Mouse (Mus musculus): ENCODE data around the gene Rbp2.
A peak's percentile ranks its signal among the peaks of the same experiment; 100 is the strongest.

Gene Rbp2

DNA sequence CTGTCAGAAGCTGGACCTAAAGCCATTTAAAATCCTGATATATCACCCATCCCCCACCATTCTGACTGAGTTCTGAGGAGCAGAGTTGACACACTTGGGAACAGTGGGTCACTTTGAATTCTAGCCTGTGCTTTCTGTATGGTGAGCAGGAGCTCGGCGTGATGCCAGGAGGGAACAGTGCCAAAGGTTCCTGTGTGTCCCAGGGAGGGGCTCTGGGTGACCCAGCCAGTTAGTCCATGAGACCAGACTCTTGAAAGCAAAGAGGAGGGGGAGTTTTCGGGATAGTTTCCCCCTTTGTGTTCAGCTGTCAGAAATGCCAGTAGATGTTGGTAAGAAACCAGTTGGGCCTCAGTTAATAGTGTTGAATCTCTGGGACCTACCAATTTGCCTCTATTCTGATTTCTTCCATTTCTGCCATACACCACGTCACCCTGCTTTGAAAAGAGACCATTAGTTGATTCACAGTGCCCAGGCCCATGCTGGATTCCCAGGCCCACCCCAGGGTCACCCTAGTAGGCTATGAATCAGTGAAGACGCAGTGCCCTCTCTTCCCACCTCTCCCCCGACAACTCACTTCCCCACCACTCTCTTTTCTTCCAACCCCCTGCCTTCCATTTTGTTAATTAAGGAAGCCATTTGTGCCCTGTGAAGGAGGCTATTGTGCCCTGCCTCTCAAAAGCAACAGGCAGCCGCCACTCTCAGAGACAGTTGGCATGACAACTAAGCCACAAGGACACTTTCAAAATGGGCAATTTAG lies 39.0 kb downstream of the Rbp2 start:
- no peak for DNase-seq

DNA sequence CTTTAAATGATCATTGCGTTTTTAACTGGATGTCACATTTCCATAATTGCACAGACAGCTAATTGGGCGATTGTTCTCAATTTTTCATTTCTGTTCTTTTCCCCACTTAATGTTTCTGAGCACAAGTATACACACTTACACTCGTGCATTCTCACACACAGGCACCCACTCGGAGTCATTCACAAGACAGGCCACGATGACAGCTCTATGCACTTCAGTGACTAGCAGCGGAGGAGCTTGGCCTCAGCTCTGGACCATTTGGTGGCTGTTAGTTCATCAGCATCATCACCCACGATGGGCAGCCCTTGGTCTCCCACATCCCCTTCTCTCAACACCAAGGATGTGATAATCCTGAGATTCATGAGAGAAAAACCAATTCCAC lies 39.6 kb downstream of the Rbp2 start:
- no peak for DNase-seq

DNA sequence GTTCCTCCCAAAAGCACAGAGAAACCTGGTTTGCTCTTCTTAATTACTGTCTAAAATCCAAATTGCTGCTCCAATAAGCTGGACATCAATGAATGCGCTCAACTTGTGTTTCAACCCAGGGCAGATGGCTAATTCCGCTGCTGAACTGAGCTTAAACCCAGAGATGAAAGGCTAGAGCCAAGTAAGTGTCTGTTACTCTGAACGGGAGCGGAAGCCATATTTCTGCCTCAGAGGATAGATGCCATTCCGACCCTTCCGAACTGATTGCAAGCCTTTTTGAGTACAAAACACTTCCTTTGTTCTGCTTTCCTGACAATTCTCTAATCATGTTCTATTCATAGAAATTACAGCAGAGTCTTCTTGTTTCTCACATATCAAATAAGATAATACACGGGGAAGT lies 41.3 kb downstream of the Rbp2 start:
- DNase-seq = no peak

DNA sequence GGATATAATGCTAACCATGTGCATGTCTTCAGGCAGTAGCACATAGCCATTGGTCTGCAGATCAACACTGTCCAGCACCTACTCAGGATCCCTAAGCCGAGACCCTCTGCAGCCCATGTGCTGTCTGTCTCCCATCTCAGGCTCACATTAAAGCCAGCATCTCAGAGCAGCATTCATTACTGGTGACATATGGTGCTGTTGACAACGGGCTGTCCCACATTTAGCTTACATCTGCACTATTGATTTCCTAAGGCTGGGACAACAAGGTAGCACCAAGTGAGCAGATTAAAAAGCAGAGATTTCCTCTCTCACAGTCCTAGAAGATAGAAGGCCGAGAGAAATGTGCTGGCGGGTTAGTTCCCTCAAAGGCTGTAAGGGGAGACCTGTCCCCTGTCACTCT lies 43.9 kb downstream of the Rbp2 start:
- DNase-seq = no peak

DNA sequence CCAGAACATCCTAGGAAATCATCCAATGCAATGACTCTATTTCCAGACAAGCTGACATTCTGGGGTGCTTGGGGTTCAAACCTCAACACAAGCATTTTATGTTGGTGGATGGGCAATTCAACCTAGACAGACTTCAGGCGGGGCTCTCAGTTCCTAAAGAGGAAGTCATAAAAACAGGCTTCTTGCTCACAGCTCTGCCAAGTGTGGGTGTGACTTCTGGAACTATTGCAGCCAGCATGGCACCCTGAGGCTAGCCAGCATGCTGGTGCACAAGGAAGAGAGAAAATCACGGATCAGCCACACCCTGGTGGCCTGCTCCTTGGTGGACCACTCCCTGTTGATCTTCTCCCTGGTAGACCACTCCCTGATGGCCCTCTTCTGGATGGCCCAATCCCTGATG lies 45.1 kb downstream of the Rbp2 start:
- DNase-seq = no peak

DNA sequence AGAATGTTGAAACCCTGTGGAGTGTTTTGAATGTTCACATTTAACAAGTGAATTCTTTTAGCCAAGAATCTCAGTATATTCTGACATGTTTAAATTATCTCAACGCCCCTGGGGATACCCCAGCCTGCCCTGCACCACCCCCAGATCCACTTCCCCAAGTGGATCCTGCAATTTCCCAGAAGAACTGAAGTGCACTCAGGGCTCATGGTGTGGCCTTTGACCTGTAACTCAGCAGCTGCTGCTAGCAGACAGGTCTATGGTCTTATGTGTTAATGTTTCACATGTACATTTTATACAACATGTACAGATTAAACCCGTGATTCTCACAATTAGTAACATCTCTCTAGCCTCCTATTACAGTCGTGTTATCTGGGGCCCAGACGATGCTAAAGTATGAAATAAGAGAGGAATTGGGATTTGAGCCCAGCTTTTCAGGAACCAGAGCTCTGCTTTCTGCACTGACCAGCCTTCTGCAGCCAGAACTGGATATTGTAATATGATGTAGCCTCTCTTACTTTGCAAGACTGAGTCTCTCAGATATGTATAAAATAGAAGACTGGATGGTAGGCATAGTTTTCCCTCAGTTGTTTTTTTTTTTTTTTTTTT lies 48.9 kb downstream of the Rbp2 start:
- no peak for DNase-seq

DNA sequence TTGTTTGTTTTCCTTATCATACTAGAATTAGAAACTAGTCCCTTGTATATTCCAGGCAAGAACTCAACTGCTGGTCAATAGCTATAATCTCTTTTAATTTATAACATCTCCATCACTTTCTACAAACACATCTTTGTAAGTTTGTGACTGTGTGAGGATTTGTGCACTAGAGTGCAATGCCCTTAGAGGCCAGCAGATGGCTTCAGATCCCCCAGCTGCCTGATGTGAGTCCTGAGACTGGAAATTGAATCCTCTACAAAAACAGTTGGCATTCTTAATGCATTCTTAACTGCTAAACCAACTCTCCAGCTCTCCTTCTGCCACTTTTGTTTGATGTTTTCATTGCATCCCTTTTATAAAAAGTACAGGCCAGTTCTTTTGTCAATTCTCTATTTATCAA lies 49.8 kb downstream of the Rbp2 start:
- DNase-seq = no peak

DNA sequence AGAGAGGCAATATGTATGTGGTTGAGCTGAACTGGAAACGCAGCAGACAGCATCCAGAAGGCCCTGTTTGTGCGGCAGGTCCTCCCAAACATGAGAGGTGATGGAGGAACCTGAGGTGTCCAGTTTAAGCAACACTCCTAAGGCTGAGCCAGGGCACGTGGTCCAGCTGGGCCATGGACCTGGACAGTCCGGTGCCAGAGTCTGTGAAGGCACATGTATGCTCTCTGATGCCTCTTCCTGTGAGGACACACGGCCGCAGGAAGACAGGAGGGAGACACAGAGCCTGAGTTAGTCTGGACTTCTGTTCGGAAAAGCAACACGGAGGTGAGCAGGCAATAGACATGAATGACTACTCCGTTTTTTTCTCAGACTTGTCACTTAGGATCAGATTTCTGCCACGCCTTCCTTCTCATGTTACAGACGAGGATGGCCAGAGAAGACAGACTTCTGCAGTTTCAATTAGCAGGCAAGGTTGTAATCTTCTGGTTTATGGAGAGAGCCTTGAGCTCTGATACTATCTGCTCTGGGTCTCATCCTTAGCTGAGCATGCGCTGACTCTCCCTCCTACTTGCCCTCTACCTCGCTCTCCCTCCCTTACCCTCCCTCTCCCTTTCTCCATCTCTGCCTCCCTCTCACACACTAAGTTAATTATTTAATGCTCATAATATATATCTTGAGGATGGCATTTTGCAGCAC lies 52.2 kb downstream of the Rbp2 start:
- DNase-seq = no peak

DNA sequence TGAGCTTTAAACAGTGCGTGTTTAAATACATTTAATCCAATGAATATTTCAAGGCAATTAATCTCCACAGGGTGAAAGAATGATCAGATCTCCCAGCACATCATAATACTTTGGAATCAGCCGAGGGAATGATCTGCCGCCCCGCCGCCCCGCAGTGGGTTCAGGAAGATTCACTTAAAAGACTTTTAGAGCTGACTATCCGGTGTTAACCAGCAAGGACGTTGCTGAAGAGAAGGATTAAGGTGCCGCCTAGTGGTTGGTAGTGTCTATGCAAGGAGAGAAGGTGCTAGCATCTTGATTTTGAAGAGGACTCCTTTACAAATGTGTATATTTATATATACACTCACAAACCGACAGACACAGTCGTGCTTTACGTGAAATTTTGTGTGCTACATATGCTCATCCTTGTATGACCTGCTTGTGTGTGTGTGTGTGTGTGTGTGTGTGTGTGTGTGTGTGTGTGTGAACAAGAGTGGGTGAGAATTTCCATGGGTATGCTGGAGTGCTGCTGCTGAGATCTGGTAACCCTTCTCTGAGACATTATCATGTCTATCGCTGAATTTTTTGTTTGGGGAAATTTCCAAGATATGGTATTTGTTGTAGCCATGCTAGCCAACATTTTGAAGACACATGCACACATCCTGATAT lies 52.9 kb downstream of the Rbp2 start:
- peak; percentile 65 for DNase-seq

DNA sequence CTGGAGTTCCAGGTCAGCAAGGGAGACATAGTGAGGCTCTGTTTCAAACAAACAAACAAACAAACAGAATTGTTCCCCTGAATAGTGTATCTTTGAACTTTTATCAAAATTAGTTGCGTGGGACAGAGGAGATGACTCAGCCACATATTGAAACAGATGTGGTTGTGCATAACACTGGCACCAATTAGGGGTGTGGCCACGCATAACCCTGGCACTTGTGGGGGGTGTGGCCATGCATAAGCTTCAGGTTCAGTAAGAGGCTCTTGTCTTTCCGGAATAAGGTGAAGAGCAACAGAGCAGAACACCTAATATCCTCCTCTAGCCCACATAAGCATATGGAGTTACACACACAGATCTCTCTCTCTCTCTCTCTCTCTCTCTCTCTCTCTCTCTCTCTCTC lies 58.1 kb downstream of the Rbp2 start:
- DNase-seq = no peak

Measured in kidney, adult 18-20 months (tissue).